Mouse (Mus musculus) hindbrain, embryonic 13.5 days (tissue): ENCODE measurements around the gene Yeats2. TPM values are rescaled to one million over a fixed set of nuclear protein-coding genes. Genes with fewer than 3 reads are reported as not detected.
"Not testable (repeated sequence)": the region's sequence is repeated elsewhere in the genome, so short reads cannot be mapped to it uniquely, and the experiment has no call there.

ENCODE experiments used
- ATAC-seq: fragments of 200-750 bp; cut with Nextera tagmentation; 2 replicates; pipeline ENCODE4 v1.8.0; 2017; ENCODE audit warnings: moderate TSS enrichment; ENCODE audit not compliant: low FRiP score
- H3K27ac ChIP-seq: fragments of 300-500 bp; sonication (generic); 2 replicates; pipeline ENCODE4 v1.5.1; 2015; ENCODE audit warnings: inconsistent platforms, mild to moderate bottlenecking, moderate library complexity
- H3K27me3 ChIP-seq: fragments of 300-500 bp; sonication (generic); 2 replicates; pipeline ENCODE4 v1.6.1; 2015; ENCODE audit warnings: mild to moderate bottlenecking, inconsistent platforms
- H3K36me3 ChIP-seq: fragments of 300-500 bp; sonication (generic); 2 replicates; pipeline ENCODE4 v1.6.1; 2015; ENCODE audit warnings: mild to moderate bottlenecking, inconsistent platforms
- H3K4me1 ChIP-seq: fragments of 300-500 bp; sonication (generic); replicated peaks from 2 replicates; pipeline ENCODE4 v1.6.1; 2015; ENCODE audit warnings: inconsistent platforms
- H3K4me2 ChIP-seq: fragments of 300-500 bp; sonication (generic); 2 replicates; pipeline ENCODE4 v1.6.1; 2015; ENCODE audit warnings: inconsistent platforms, mild to moderate bottlenecking, moderate library complexity
- H3K4me3 ChIP-seq: fragments of 300-500 bp; sonication (generic); 2 replicates; pipeline ENCODE4 v1.5.1; 2015; ENCODE audit warnings: mild to moderate bottlenecking, inconsistent platforms
- H3K9ac ChIP-seq: fragments of 300-500 bp; sonication (generic); 2 replicates; pipeline ENCODE4 v1.6.1; 2015; ENCODE audit warnings: mild to moderate bottlenecking, inconsistent platforms
- H3K9me3 ChIP-seq: fragments of 300-500 bp; sonication (generic); 2 replicates; pipeline ENCODE4 v1.6.1; 2016; ENCODE audit warnings: inconsistent platforms
- WGBS: fragments of 180-500 bp; shearing (Covaris S2); methylation state at CpG from one replicate; pipeline ENCODE4 v1.1.7; 2015; 5-methylcytosine and 5-hydroxymethylcytosine counted together
- polyA plus RNA-seq: library from polyadenylated mRNA; unstranded; fragments of >200 nt; fragmentation: Nextera tagmentation; extraction: Ambion mirVana; gene quantifications from 2 replicates; pipeline ENCODE4 v1.2.1, GENCODE M21; 2015

Gene Yeats2
- 24.7 and 26.1 TPM in 2 replicates for polyA plus RNA-seq

GRCm38 (mm10) chr16:20140772-20141531 is at the start of gene Yeats2:
Yeats2 (plus strand) TSS chr16:20141063.
- Histone ChIP-seq H3K9ac (peak within 1 kb of the TSS; percentile 85), H3K4me3 (peak within 1 kb of the TSS; percentile 67), H3K4me1 (peaks cover 22% of the 10 kb centered on the region), H3K9me3 (no peaks in the 10 kb centered on the region), H3K36me3 (peaks cover 8% of the 10 kb centered on the region), H3K27me3 (no peaks in the 10 kb centered on the region), H3K27ac (peak within 1 kb of the TSS; percentile 96), H3K4me2 (peak within 1 kb of the TSS; percentile 81)
- ATAC-seq, result peak; percentile 96
- 1% methylated on average over 89 of the region's 92 CpGs for WGBS

GRCm38 (mm10) chr16:20095966-20096365 is 44.9 kb upstream of the Yeats2 start:
- Histone ChIP-seq H3K4me3 (no peak overlapping the region), H3K27ac (no peak overlapping the region), H3K9ac (no peak overlapping the region), H3K36me3 (peaks cover 3% of the 10 kb centered on the region; the same call in 1 of the 2 replicates), H3K4me1 (peaks cover 10% of the 10 kb centered on the region), H3K27me3 (no peaks in the 10 kb centered on the region), H3K4me2 (no peak overlapping the region), H3K9me3 (no peaks in the 10 kb centered on the region)
- 79% methylated on average over 2 of the region's 2 CpGs for WGBS
- no peak for ATAC-seq

GRCm38 (mm10) chr16:20097069-20097710 is 43.7 kb upstream of the Yeats2 start, which contains the start of gene Klhl24:
Klhl24 (plus strand) TSS chr16:20097542.
- ATAC-seq, result peak; percentile 97
- H3K4me1 ChIP-seq, result peaks cover 10% of the 10 kb centered on the region
- H3K4me2 ChIP-seq, result peak within 1 kb of the TSS; percentile 61
- no peaks in the 10 kb centered on the region for H3K9me3 ChIP-seq
- WGBS, result 2% methylated on average over 29 of the region's 29 CpGs
- H3K4me3 ChIP-seq, result peak within 1 kb of the TSS; percentile 89
- H3K36me3 ChIP-seq, result peaks cover 3% of the 10 kb centered on the region; the same call in 1 of the 2 replicates
- H3K27ac ChIP-seq, result peak within 1 kb of the TSS; percentile 99
- H3K9ac ChIP-seq, result peak within 1 kb of the TSS; percentile 99
- no peaks in the 10 kb centered on the region for H3K27me3 ChIP-seq

GRCm38 (mm10) chr16:20097711-20098374 is 43.0 kb upstream of the Yeats2 start:
- H3K27ac ChIP-seq, result peak overlapping the region; percentile 99
- H3K4me3 ChIP-seq, result peak overlapping the region; percentile 89
- H3K27me3 ChIP-seq, result no peaks in the 10 kb centered on the region
- H3K36me3 ChIP-seq, result peaks cover 9% of the 10 kb centered on the region
- H3K4me2 ChIP-seq, result peak overlapping the region; percentile 61
- ATAC-seq, result peak; percentile 88
- peaks cover 10% of the 10 kb centered on the region for H3K4me1 ChIP-seq
- H3K9me3 ChIP-seq, result no peaks in the 10 kb centered on the region
- H3K9ac ChIP-seq, result peak overlapping the region; percentile 99
- WGBS, result under 1% methylated on average over 60 of the region's 61 CpGs

GRCm38 (mm10) chr16:20098375-20098727 is 42.5 kb upstream of the Yeats2 start:
- 5% methylated on average over 4 of the region's 4 CpGs for WGBS
- H3K4me3 ChIP-seq, result peak overlapping the region; percentile 89
- ATAC-seq, result no peak

GRCm38 (mm10) chr16:20098866-20099629 is 41.8 kb upstream of the Yeats2 start:
- Histone ChIP-seq H3K4me3 (peak overlapping the region; percentile 89), H3K9ac (no peak overlapping the region), H3K4me2 (peak overlapping the region; percentile 61), H3K27ac (no peak overlapping the region), H3K27me3 (no peaks in the 10 kb centered on the region), H3K9me3 (peaks cover 10% of the 10 kb centered on the region), H3K36me3 (peaks cover 20% of the 10 kb centered on the region), H3K4me1 (peaks cover 10% of the 10 kb centered on the region)
- ATAC-seq, result no peak
- 98% methylated on average over 6 of the region's 6 CpGs for WGBS

More at GRCm38 (mm10) chr16:20098375-20098727, 42.5 kb upstream of the Yeats2 start:
- H3K9me3 ChIP-seq, result peaks cover 3% of the 10 kb centered on the region; the same call in 1 of the 2 replicates
- H3K27me3 ChIP-seq, result no peaks in the 10 kb centered on the region
- H3K4me2 ChIP-seq, result peak overlapping the region; percentile 61
- H3K9ac ChIP-seq, result peak overlapping the region; percentile 99
- peak overlapping the region; percentile 99 for H3K27ac ChIP-seq
- peaks cover 10% of the 10 kb centered on the region for H3K4me1 ChIP-seq
- peaks cover 13% of the 10 kb centered on the region for H3K36me3 ChIP-seq

- H3K27me3 ChIP-seq, result no peaks in the 10 kb centered on the region
- no peak overlapping the region for H3K4me2 ChIP-seq
- H3K27ac ChIP-seq, result no peak overlapping the region
- 94% methylated on average over 8 of the region's 8 CpGs for WGBS
- no peak for ATAC-seq
- H3K4me3 ChIP-seq, result no peak overlapping the region
- H3K9ac ChIP-seq, result no peak overlapping the region
- peaks cover 12% of the 10 kb centered on the region for H3K9me3 ChIP-seq
- H3K36me3 ChIP-seq, result peaks cover 83% of the 10 kb centered on the region
- peaks cover 19% of the 10 kb centered on the region for H3K4me1 ChIP-seq
Observed at GRCm38 (mm10) chr16:20106996-20107395, 33.9 kb upstream of the Yeats2 start.

- Histone ChIP-seq H3K4me2 (no peak overlapping the region), H3K36me3 (peaks cover 72% of the 10 kb centered on the region), H3K9me3 (peaks cover 3% of the 10 kb centered on the region; the same call in 1 of the 2 replicates), H3K4me3 (no peak overlapping the region), H3K4me1 (peaks cover 25% of the 10 kb centered on the region), H3K9ac (no peak overlapping the region), H3K27ac (no peak overlapping the region), H3K27me3 (no peaks in the 10 kb centered on the region)
- no peak for ATAC-seq
- over 99% methylated on average over 6 of the region's 6 CpGs for WGBS
Observed at GRCm38 (mm10) chr16:20108961-20109360, 31.9 kb upstream of the Yeats2 start.

- no peaks in the 10 kb centered on the region for H3K9me3 ChIP-seq
- H3K4me1 ChIP-seq, result peaks cover 25% of the 10 kb centered on the region
- 86% methylated on average over 2 of the region's 2 CpGs for WGBS
- no peak overlapping the region for H3K27ac ChIP-seq
- 0 out of 2 replicates have a peak, but pooled peaks have one; percentile 29 for ATAC-seq
- peaks cover 70% of the 10 kb centered on the region for H3K36me3 ChIP-seq
- H3K4me2 ChIP-seq, result no peak overlapping the region
- H3K9ac ChIP-seq, result no peak overlapping the region
- no peak overlapping the region for H3K4me3 ChIP-seq
- no peaks in the 10 kb centered on the region for H3K27me3 ChIP-seq
Observed at GRCm38 (mm10) chr16:20112649-20113048, 28.2 kb upstream of the Yeats2 start.

- ATAC-seq, result no peak
- Histone ChIP-seq H3K4me2 (no peak overlapping the region), H3K27ac (no peak overlapping the region), H3K4me3 (no peak overlapping the region), H3K27me3 (no peaks in the 10 kb centered on the region), H3K9me3 (no peaks in the 10 kb centered on the region), H3K4me1 (peaks cover 14% of the 10 kb centered on the region), H3K9ac (no peak overlapping the region), H3K36me3 (peaks cover 69% of the 10 kb centered on the region)
- WGBS, result 88% methylated on average over 4 of the region's 4 CpGs
Observed at GRCm38 (mm10) chr16:20116069-20116468, 24.8 kb upstream of the Yeats2 start.

- ATAC-seq, H3K4me2 ChIP-seq, H3K27ac ChIP-seq, H3K27me3 ChIP-seq, H3K9ac ChIP-seq, H3K4me1 ChIP-seq, H3K9me3 ChIP-seq, H3K4me3 ChIP-seq: not testable (repeated sequence)
- 90% methylated on average over 10 of the region's 10 CpGs for WGBS
- peaks cover 48% of the 10 kb centered on the region for H3K36me3 ChIP-seq
Observed at GRCm38 (mm10) chr16:20126319-20126883, 14.5 kb upstream of the Yeats2 start.
